In the genomic region with DNA sequence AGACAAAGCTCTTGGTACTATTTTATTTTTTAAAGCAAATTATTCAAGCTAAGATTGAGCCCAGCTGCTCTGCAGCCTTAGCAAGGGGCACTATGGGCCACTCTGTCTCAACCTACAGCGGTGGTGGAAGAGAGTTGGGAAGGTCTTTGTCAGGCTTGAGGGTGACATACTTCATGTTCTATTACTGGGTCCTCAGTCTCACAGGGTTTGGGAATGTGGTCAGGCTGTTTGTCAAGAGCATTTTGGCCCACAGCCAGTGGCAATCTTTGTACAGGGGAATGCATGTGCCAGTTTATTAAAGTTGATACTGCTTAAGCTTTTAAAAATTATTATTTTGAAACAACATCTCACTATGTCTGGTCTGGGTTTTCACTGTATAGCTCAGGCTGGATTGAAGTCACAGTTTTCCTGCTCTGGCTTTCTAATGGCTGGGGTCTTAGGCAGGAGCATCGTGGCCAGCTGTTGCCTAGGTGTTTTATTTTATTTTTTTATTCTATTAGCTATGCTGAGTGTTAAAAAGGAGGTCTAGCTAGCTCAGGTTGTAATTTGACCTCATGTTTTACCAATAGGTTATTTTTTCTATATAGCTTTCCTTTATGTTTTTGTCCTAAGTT, we compare ENCODE assay signal across 10 mouse cellular contexts. TPM values are rescaled to one million over a fixed set of nuclear protein-coding genes. Genes with fewer than 3 reads are reported as not detected.
DNase-seq lines count a peak whose midpoint lies in the region; ATAC-seq lines count a peak whose summit lies in the region.
"Had no signal": no experiment of that assay in that cellular context is flagged by ENCODE, and none has a peak within 500 bp of the region (broad histone marks: within the 10 kb centered on the region; RNA-seq: fewer than 3 reads in every experiment).

No protein-coding gene starts in this region.

- H3K27me3 ChIP-seq in limb, embryonic 13.5 days, result no peaks in the 10 kb centered on the region
- no peaks in the 10 kb centered on the region for H3K27me3 ChIP-seq in limb, embryonic 10.5 days (ENCODE audit: low read depth, poor library complexity, severe bottlenecking)
- H3K27me3 ChIP-seq: embryonic facial prominence, embryonic 15.5 days; midbrain, embryonic 12.5 days had no signal

- H3K27ac ChIP-seq in limb, embryonic 13.5 days, result no peak overlapping the region
- H3K27ac ChIP-seq in limb, embryonic 10.5 days, result no peak overlapping the region
- H3K27ac ChIP-seq: embryonic facial prominence, embryonic 15.5 days; kidney, postnatal 0 days; midbrain, embryonic 12.5 days had no signal

- 56% methylated on average over 2 of the region's 2 CpGs for WGBS in limb, embryonic 13.5 days
- 94% methylated on average over 2 of the region's 2 CpGs for WGBS in limb, embryonic 10.5 days

- intact Hi-C loops in heart, postnatal 14 days (cut with DNase I), result no loop called here

- H3K4me1 ChIP-seq in limb, embryonic 13.5 days, result peaks cover 5% of the 10 kb centered on the region
- no peaks in the 10 kb centered on the region for H3K4me1 ChIP-seq in limb, embryonic 10.5 days

- H3K4me2 ChIP-seq in limb, embryonic 13.5 days (replicated peaks), result no peak overlapping the region
- H3K4me2 ChIP-seq: embryonic facial prominence, embryonic 15.5 days; midbrain, embryonic 12.5 days had no signal

- H3K9me3 ChIP-seq in limb, embryonic 13.5 days, result no peaks in the 10 kb centered on the region
- H3K9me3 ChIP-seq in limb, embryonic 10.5 days (replicated peaks), result no peaks in the 10 kb centered on the region
- H3K9me3 ChIP-seq: embryonic facial prominence, embryonic 15.5 days; midbrain, embryonic 12.5 days had no signal

- DNase-seq in limb, embryonic 10.5 days (ENCODE audit: low spot score), result no peak
- peak; percentile 23 to 33 for DNase-seq in cerebellum, postnatal 36 days
- DNase-seq in heart, postnatal 14 days, result peak; percentile 54 to 70
- peak; percentile 61 for DNase-seq in lung, postnatal 14 days
- DNase-seq in left cerebral cortex, adult 11 months (ENCODE audit: low spot score), result no peak
- no peak for DNase-seq in spleen, postnatal 36 days (ENCODE audit: low spot score in 2 of 2)

- no peak overlapping the region for H3K9ac ChIP-seq in limb, embryonic 13.5 days
- H3K9ac ChIP-seq: embryonic facial prominence, embryonic 15.5 days; midbrain, embryonic 12.5 days had no signal

- ATAC-seq in limb, embryonic 13.5 days (ENCODE audit: low FRiP score, low read depth), result peak; percentile 69; the same call in 1 of the 2 replicates

- H3K36me3 ChIP-seq in limb, embryonic 13.5 days, result no peaks in the 10 kb centered on the region
- no peaks in the 10 kb centered on the region for H3K36me3 ChIP-seq in limb, embryonic 10.5 days
- H3K36me3 ChIP-seq: embryonic facial prominence, embryonic 15.5 days; midbrain, embryonic 12.5 days had no signal

- no peak overlapping the region for H3K4me3 ChIP-seq in limb, embryonic 13.5 days
- H3K4me3 ChIP-seq in limb, embryonic 10.5 days, result no peak overlapping the region
- H3K4me3 ChIP-seq: embryonic facial prominence, embryonic 15.5 days; midbrain, embryonic 12.5 days had no signal

RNA-seq across cellular contexts. Expression of gene Dip2c, which starts 37.9 kb away (rescaled TPM):
- 5.3 and 5.7 TPM in 2 replicates for polyA plus RNA-seq in limb, embryonic 13.5 days (2015; fragmentation: Nextera tagmentation; extraction: Ambion mirVana)
- polyA plus RNA-seq in limb, embryonic 10.5 days (2016; fragmentation: Nextera tagmentation; extraction: Ambion mirVana), result 3.8 and 4.9 TPM in 2 replicates
- total RNA-seq in heart, postnatal 14 days (2021), result 10 to 100 TPM; 43.7 to 49.2 TPM

Comparison
In these comparisons a context has a peak if more than half of its experiments do, and no peak if none do; other contexts are left out.
1. DNase-seq: peak in cerebellum, postnatal 36 days (2 of 2), heart, postnatal 14 days (2 of 2) and lung, postnatal 14 days (single experiment); none in limb, embryonic 10.5 days (single experiment), left cerebral cortex, adult 11 months (single experiment) and spleen, postnatal 36 days (0 of 2).